Mouse (Mus musculus) adrenal gland, adult 8-10 months (tissue): ENCODE measurements around the gene Zfp335. TPM values are rescaled to one million over a fixed set of nuclear protein-coding genes. Genes with fewer than 3 reads are reported as not detected.

Source experiments
- DNase-seq: peaks from one replicate; pipeline ENCODE4 v3.0.0; 2022
- total RNA-seq, 4 experiments: library from RNA; stranded (reverse); gene quantifications; 2 replicates each; pipeline ENCODE4 v1.2.4; 2022

The Zfp335 gene
- 10 to 100 TPM; 17.3 to 26.7 (median 20.3) TPM for total RNA-seq

DNA sequence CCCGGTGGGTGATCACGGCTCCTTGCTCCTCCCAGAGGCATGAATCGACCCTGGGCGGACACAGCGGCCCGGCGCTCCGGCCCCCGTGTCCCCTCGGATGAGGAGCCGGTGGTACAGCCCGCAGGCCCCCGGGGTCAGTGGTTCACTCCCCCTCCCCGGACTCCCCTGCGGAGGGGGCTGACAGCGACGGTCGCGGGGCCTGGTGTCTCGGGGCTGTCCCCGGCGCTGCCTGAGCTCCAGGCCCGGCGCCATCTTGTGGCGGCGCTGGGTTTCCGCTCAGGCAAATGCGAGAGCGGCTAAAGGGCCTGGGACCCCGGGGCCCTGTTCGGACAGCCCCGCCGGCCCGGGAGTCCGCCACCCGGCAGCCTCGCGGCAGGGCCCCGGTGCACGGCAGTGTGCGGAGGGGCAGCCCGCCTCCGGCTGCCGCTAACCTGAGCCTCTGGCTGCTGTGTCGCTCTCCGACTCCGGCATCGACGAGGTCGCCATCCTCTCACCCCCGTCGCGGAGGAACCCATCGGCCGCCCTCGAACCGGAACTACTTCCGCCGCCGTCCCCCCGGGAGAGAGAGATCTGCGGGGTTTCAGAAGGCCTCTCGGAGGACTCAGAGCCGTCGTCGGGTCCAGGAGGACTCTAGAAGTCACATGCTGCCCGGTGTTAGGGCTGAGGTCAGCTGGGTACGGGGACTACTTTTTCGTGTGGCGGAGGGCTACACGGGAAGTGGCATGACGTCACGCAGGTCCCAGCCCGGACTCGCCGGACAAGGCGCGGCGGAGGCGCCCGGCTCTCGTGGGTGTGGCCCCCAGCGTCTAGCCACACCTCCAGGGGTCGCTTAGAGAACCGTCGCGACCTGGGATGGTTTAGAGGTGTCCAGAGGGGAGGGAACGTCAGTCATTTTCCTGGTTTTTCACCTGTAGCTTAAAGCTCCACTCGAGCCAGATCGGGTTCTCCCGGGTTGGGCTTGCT lies at the start of gene Zfp335:
Zfp335 (minus strand) TSS at position 672 of the 963 bp plus-strand sequence.
- peak; percentile 91 for DNase-seq

DNA sequence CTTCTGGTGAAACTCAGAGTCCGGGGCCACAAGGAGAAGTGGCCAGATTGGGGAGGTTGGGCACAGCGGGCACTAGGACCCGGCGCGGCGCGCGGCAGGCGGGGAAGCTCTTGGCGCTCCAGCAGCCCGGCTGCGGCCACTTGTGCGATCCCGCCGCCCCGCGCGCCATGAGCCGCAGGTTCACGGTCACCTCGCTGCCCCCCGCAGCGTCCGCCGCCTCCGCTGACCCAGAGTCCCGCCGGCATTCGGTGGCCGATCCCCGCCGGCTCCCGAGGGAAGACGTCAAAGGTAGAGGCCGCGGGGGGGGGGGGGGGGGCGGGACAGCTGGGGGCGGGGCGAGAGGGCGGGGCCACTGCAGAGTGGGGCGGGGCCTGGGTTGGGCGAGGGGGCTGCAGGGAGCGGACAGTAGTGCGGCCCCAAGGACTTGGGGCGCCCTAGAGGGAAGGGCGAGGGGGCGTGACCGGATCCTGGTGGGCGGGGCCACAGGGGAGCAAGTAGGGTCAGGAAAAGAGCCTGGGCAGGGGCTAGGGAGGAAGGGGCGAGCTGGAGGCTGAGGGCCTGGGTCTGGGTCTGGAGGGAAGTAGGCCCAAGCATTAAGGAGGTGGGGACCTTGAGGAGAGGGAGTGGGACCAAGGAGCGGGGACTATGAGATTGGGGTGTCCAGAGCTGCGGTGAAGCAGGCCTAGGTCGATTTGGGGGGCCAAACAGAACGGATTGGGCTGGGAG lies 49.3 kb upstream of the Zfp335 start, which contains the start of gene Slc12a5:
Slc12a5 (plus strand) TSS at position 87 of the 726 bp plus-strand sequence.
- peak; percentile 49 for DNase-seq

GRCm38 (mm10) chr2:164957548-164958315 lies 46.2 kb upstream of the Zfp335 start:
- DNase-seq, result no peak

GRCm38 (mm10) chr2:164956195-164956594 lies 44.6 kb upstream of the Zfp335 start:
- no peak for DNase-seq

- no peak for DNase-seq
Measured at GRCm38 (mm10) chr2:164955725-164956124, 44.2 kb upstream of the Zfp335 start.

DNA sequence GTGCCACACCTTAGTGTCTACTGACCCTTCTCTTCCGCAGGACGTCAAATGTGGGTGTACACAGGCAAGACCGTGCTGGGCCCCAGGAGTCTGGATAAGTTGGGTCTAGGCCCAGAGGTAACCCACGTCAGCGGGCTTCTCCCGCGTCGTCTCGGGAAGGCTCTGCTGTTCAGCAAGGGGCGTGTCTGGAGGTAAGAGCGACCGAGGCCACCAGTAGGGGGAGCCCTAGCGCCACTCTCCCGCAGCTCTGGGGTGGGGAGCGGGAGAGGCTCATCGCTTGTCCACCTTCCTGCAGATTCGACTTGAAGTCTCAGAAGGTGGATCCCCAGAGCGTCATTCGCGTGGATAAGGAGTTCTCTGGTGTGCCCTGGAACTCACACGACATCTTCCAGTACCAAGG lies 41.7 kb upstream of the Zfp335 start:
- peak; percentile 50 for DNase-seq

DNA sequence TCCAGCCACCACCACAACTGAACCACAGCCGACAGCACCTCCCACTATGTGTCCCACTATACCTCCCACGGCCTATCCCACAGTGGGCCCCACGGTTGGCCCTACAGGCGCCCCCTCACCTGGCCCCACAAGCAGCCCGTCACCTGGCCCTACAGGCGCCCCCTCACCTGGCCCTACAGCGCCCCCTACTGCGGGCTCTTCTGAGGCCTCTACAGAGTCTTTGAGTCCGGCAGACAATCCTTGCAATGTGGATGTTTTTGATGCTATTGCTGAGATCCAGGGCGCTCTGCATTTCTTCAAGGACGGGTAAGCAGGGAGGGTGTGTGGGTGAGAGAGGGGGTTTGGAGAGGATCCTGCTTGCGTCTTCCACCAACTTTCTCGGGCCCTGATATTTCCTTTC lies 40.9 kb upstream of the Zfp335 start:
- DNase-seq, result no peak

GRCm38 (mm10) chr2:164951745-164952144 lies 40.2 kb upstream of the Zfp335 start:
- no peak for DNase-seq

- DNase-seq, result no peak
Measured at GRCm38 (mm10) chr2:164950501-164950900, 38.9 kb upstream of the Zfp335 start.

GRCm38 (mm10) chr2:164948962-164949361 lies 37.4 kb upstream of the Zfp335 start:
- DNase-seq, result no peak

DNA sequence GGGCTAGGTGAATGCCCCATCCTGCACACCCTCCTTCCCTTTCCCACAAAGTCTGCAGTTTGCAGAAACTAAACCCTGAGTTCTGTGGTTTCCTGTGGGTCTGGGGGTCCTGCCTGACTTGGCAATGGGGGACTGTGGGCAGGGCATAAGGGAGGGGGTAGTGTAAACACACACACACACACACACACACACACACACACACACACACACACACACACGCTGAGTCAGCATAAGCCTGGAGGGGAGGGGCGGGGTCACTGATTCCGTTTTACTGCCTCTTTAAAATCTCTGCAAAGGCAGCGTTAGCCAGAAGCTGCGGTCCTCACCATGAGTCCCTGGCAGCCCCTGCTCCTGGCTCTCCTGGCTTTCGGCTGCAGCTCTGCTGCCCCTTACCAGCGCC lies 36.4 kb upstream of the Zfp335 start:
- no peak for DNase-seq

DNA sequence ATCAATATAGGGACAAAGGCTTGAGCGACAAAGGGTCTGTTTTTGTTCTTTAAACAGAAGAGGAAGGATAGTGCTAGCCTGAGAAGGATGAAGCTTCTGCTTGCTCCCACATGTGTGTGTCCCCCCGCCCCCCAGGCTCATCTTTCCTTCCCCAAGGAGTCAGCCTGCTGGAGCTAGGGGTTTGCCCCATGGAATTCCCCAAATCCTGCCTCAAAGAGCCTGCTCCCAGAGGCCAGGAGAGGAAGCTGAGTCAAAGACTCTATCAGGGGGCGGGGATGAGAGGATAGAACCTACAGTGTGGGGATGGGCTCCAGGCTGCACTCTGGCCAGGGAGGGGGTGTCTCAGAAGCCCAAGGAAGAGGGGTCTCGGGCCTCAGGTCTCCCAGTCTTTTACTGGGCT lies 35.9 kb upstream of the Zfp335 start:
- DNase-seq, result no peak

DNA sequence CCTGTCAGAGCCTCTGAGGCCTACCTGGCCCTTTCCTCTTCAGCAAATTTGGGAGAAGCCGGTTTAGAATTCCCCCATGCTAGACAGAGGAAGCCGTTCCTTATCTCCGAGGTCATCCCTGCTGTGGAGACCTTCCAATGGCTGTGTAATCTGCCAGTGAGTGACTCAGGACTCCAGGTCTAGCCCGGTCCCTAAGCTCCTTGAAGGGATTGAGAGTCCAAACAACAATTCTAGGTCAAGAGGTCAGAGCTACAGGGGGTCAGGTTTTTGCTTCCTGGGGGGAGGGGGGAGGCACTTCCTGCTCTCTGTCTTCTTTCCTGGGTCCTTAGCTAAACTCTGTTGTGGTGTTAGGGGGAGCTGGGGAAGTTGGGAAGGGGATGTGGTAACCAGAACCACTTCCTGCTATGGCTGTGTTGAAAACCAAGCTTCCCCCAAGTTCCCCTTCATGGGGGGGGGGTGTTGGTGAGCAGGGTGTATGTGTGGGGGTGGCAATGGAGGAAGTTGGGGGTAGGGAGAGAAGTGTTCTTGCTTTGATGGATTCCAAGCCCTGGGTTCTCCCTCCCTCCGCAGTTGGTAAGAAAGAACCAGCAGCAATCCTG lies 31.2 kb upstream of the Zfp335 start:
- DNase-seq, result no peak

GRCm38 (mm10) chr2:164940140-164940830 lies 28.7 kb upstream of the Zfp335 start, which contains the start of gene Mmp9:
Gene Mmp9, plus strand, starts transcription at chr2:164940780.
- DNase-seq, result no peak

DNA sequence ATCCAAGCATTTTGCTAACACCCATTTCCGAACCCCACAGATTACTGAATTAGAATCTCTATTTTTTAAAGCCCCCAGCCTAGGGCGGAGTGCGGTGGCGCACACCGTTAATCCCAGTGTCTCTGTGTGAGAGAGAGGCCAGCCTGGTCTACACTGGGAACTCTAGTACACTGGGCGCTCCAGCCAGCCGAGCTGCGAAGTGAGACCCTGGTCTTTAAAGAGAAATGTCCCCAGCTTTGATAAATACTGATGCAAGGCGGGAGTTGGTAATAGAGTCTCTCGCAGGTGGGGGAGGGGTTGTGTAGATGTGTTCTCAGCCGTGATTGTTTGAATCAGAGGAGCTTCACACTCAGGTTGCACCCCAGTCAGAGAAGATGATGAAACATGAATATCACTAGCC lies 27.5 kb upstream of the Zfp335 start:
- no peak for DNase-seq

- DNase-seq, result no peak
Measured at GRCm38 (mm10) chr2:164938146-164939091, 26.9 kb upstream of the Zfp335 start.

- no peak for DNase-seq
Measured at GRCm38 (mm10) chr2:164935991-164936390, 24.4 kb upstream of the Zfp335 start.

DNA sequence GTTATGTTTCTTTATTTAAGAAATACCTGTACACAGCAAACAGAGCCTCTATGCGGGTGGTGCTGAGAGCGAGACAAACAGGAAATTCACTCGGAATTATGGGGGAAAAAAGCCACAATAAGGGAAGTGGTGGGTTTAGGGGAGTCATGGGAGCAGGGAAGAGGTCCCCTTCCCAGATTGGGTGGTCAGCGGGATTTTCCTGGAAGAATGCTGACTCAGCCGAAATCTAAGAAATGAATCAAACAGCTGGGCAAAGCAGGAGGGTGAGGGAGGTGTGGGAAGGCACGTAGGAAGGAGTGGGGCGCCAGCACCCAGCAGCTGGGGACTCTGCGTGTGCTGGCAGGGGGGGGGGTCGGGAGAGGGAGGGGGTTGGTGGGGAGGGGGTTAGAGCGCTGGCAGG lies 22.0 kb upstream of the Zfp335 start:
- no peak for DNase-seq

- DNase-seq, result peak; percentile 62
Measured at GRCm38 (mm10) chr2:164930706-164931581, 19.4 kb upstream of the Zfp335 start.
